Mouse (Mus musculus) thymus, postnatal 4 days (tissue): ENCODE results near the gene Macc1.
"Not testable (repeated sequence)": the region's sequence is repeated elsewhere in the genome, so short reads cannot be mapped to it uniquely, and the experiment has no call there.

Experiments
- DNase-seq: peaks from one replicate; pipeline ENCODE4 v3.0.0; 2021

Gene Macc1

GRCm38 (mm10) chr12:119313970-119314369 is at the start of gene Macc1:
Gene Macc1 (plus strand): TSS chr12:119314270.
- no peak for DNase-seq

GRCm38 (mm10) chr12:119264506-119264905 is 49.6 kb upstream of the Macc1 start:
- DNase-seq, result no peak

- DNase-seq, result no peak
Observed at GRCm38 (mm10) chr12:119268723-119269122, 45.3 kb upstream of the Macc1 start.

GRCm38 (mm10) chr12:119270036-119270435 is 44.0 kb upstream of the Macc1 start:
- no peak for DNase-seq

- no peak for DNase-seq
Observed at GRCm38 (mm10) chr12:119271964-119272363, 42.1 kb upstream of the Macc1 start.

GRCm38 (mm10) chr12:119273605-119274004 is 40.5 kb upstream of the Macc1 start:
- DNase-seq, result no peak

- no peak for DNase-seq
Observed at GRCm38 (mm10) chr12:119276282-119276681, 37.8 kb upstream of the Macc1 start.

GRCm38 (mm10) chr12:119291618-119292017 is 22.5 kb upstream of the Macc1 start:
- no peak for DNase-seq

GRCm38 (mm10) chr12:119303618-119304017 is 10.5 kb upstream of the Macc1 start:
- no peak for DNase-seq

GRCm38 (mm10) chr12:119313014-119313763 is 881 bp upstream of the Macc1 start:
- no peak for DNase-seq

GRCm38 (mm10) chr12:119318799-119319198 is 4.7 kb downstream of the Macc1 start:
- DNase-seq, result no peak

GRCm38 (mm10) chr12:119325400-119325799 is 11.3 kb downstream of the Macc1 start:
- no peak for DNase-seq

GRCm38 (mm10) chr12:119330644-119331043 is 16.6 kb downstream of the Macc1 start:
- DNase-seq, result no peak

- no peak for DNase-seq
Observed at GRCm38 (mm10) chr12:119333376-119333775, 19.3 kb downstream of the Macc1 start.

- not testable (repeated sequence) for DNase-seq
Observed at GRCm38 (mm10) chr12:119352579-119352978, 38.5 kb downstream of the Macc1 start.

GRCm38 (mm10) chr12:119357418-119358241 is 43.6 kb downstream of the Macc1 start:
- DNase-seq, result no peak

GRCm38 (mm10) chr12:119358242-119358515 is 44.1 kb downstream of the Macc1 start:
- DNase-seq, result no peak

GRCm38 (mm10) chr12:119365041-119365440 is 51.0 kb downstream of the Macc1 start:
- DNase-seq, result no peak

- DNase-seq, result no peak
Observed at GRCm38 (mm10) chr12:119369832-119370231, 55.8 kb downstream of the Macc1 start.

- no peak for DNase-seq
Observed at GRCm38 (mm10) chr12:119372359-119372758, 58.3 kb downstream of the Macc1 start.

GRCm38 (mm10) chr12:119376879-119377278 is 62.8 kb downstream of the Macc1 start:
- DNase-seq, result no peak

GRCm38 (mm10) chr12:119381839-119382238 is 67.8 kb downstream of the Macc1 start:
- no peak for DNase-seq

GRCm38 (mm10) chr12:119386243-119386642 is 72.2 kb downstream of the Macc1 start:
- DNase-seq, result no peak

- DNase-seq, result no peak
Observed at GRCm38 (mm10) chr12:119386650-119387049, 72.6 kb downstream of the Macc1 start.
